Mouse (Mus musculus) mammary gland, adult 2 months (tissue): ENCODE results near the gene Sdsl. TPM values are rescaled to one million over a fixed set of nuclear protein-coding genes. Genes with fewer than 3 reads are reported as not detected.

Experiments used
- polyA plus RNA-seq: library from polyadenylated mRNA; depleted of rRNA; stranded (reverse); fragments of >200 nt; gene quantifications from 2 replicates; pipeline ENCODE4 v1.2.3, GENCODE M21; 2012; ENCODE audit warnings: low replicate concordance; rRNA removed

Sdsl gene
- 6.4 and 12.1 TPM in 2 replicates for polyA plus RNA-seq

GRCm38 (mm10) chr5:120472770-120473169 is at the start of gene Sdsl:
Gene Sdsl, minus strand, starts transcription at chr5:120472810.

DNA sequence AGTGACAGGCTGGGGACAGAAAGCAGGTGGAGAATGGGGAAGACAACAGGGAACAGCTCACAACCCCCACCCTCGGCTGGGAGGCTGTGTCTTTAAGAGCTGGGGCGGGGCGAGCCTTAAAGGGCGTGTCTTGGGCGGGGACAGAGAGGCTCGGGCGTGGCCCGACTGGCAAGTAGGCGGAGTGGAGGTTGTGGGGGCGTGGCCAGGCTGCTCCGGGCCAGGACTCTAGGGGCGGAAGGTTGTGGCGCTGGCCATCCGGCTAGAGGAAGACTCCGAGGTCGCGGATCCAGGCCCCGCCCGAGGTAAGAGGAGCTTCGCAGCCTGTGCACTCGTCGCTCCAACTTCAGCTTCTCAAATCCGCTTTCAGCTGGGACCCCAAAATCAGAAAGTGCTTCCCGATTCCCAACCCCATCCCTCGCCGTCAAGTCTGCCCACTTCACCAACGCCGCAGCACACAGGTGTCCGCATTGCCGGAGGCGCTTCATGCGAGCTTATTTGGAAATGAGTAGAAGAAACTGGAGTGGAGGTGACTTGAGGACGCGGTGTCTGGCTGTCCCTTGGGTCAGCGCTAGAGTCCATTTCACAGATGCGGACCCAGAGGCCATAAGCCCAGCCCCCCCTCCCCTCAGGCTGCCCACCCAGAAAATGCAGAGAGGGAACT is 38.5 kb upstream of the Sdsl start, which contains the start of gene Slc8b1:
TSS of gene Slc8b1 (plus strand) at position 187 of the 661 bp plus-strand sequence.

DNA sequence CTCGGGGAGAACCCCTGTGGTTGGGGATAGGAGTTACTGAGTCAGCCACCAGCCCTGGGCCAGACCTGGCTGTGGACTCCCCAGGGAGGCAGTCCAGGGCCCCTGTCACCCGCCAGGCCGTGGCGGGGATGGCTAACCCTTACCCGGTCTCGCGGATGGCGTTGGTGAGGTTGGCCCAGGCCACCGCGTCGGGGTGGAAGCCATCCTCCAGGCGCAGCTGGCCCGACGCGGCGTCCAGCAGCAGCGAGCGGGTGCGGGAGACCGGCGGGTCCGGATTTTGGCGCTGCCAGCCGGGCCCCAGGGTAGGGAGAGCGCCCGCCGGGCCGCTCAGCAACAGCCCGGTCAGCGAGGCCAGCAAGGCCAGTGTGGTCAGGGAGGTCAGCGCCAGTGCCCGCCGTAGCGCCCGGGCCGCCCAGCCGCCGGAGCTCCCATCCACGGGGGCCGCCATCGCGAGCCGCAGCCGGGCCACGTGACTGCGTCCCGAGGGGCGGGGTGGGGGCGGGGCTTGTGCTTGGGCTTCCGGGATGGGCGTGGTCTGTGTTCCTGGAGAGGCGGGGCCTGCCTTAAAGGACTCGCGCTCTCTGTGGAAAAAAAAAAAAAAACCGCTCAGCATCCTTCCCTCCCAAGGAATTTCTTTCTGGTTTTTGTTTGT is 30.7 kb upstream of the Sdsl start, which contains the start of gene Plbd2:
TSS of gene Plbd2 (minus strand) at position 482 of the 652 bp plus-strand sequence.

GRCm38 (mm10) chr5:120476296-120476695 is 3.7 kb upstream of the Sdsl start, which contains the start of gene Sds:
Gene Sds, plus strand, starts transcription at chr5:120476526.

GRCm38 (mm10) chr5:120431649-120432485 is 40.7 kb downstream of the Sdsl start, which contains the start of gene Lhx5:
Gene Lhx5, plus strand, starts transcription at chr5:120431699.

Other genes starting within 250 kb of the Sdsl start
- not detected in 2 replicates for gene Lhx5, start 41.1 kb downstream of the Sdsl start, polyA plus RNA-seq
- 1.9 TPM in 1 of 2 replicates, not detected in the other for gene Sds, start 3.7 kb upstream of the Sdsl start, polyA plus RNA-seq
- gene Plbd2, start 30.8 kb upstream of the Sdsl start, polyA plus RNA-seq = 44.7 and 58.3 TPM in 2 replicates
- gene Slc8b1, start 38.4 kb upstream of the Sdsl start, polyA plus RNA-seq = 45.1 and 51.3 TPM in 2 replicates
- 96.5 and 128 TPM in 2 replicates for gene Tpcn1, start 115.9 kb upstream of the Sdsl start, polyA plus RNA-seq
- 0.09 and 0.10 TPM in 2 replicates for gene Iqcd, start 116.2 kb upstream of the Sdsl start, polyA plus RNA-seq
- 16.2 and 21.6 TPM in 2 replicates for gene Rita1, start 139.8 kb upstream of the Sdsl start, polyA plus RNA-seq
- 36.0 and 68.7 TPM in 2 replicates for gene Ddx54, start 139.9 kb upstream of the Sdsl start, polyA plus RNA-seq
- gene Cfap73, start 161.4 kb upstream of the Sdsl start, polyA plus RNA-seq = not detected in 2 replicates
- 8.6 and 17.3 TPM in 2 replicates for gene Rasal1, start 176.0 kb upstream of the Sdsl start, polyA plus RNA-seq
- 33.2 and 71.3 TPM in 2 replicates for gene Dtx1, start 239.1 kb upstream of the Sdsl start, polyA plus RNA-seq